Mouse (Mus musculus) myocyte (in vitro differentiated cells): ENCODE measurements around the gene Kbtbd12. TPM values are rescaled to one million over a fixed set of nuclear protein-coding genes. Genes with fewer than 3 reads are reported as not detected.

Experiments
- H3K27me3 ChIP-seq: one replicate; pipeline ENCODE4 v1.6.1; 2011; ENCODE audit not compliant: control insufficient read depth, insufficient read depth, insufficient read length
- H3K36me3 ChIP-seq: one replicate; pipeline ENCODE4 v1.6.1; 2011; ENCODE audit not compliant: control insufficient read depth, insufficient read depth
- H3K4me2 ChIP-seq: one replicate; pipeline ENCODE4 v1.6.1; 2011; ENCODE audit warnings: low read depth, control low read depth
- H3K4me3 ChIP-seq: one replicate; pipeline ENCODE4 v1.5.1; 2011; ENCODE audit warnings: mild to moderate bottlenecking, control low read depth, moderate library complexity
- H3K79me2 ChIP-seq: one replicate; pipeline ENCODE4 v1.6.1; 2011; ENCODE audit not compliant: control insufficient read depth, insufficient read depth
- H3ac ChIP-seq: one replicate; pipeline ENCODE4 v1.6.1; 2011; ENCODE audit not compliant: control insufficient read depth, insufficient read length
- CEBPB ChIP-seq: IDR thresholded peaks from 2 replicates; pipeline ENCODE4 v1.6.1; 2011; ENCODE audit warnings: mild to moderate bottlenecking, moderate library complexity; ENCODE audit not compliant: poor library complexity, insufficient read depth, severe bottlenecking
- E2F4 ChIP-seq: IDR thresholded peaks from one replicate; pipeline ENCODE4 v1.6.1; 2011; ENCODE audit warnings: mild to moderate bottlenecking, control low read depth, moderate library complexity; ENCODE audit not compliant: insufficient read depth
- MAX ChIP-seq: IDR thresholded peaks from one replicate; pipeline ENCODE4 v1.6.1; 2011; ENCODE audit warnings: low read depth, mild to moderate bottlenecking, control low read depth
- MYOD1 ChIP-seq, 3 experiments: IDR thresholded peaks; one replicate each; pipeline ENCODE4 v1.6.1; 2011; ENCODE audit warnings: control low read depth in 2 of 3, low read depth in 2 of 3, mild to moderate bottlenecking in 2 of 3, moderate library complexity in 1 of 3; ENCODE audit not compliant: insufficient read length in 2 of 3, control insufficient read depth in 1 of 3
- MYOG ChIP-seq, 3 experiments: IDR thresholded peaks; one replicate each; pipeline ENCODE4 v1.6.1; 2011; ENCODE audit warnings: control low read depth in 2 of 3, low read depth in 2 of 3, mild to moderate bottlenecking in 2 of 3; ENCODE audit not compliant: insufficient read length in 2 of 3, control insufficient read depth in 1 of 3, insufficient read depth in 1 of 3
- POLR2A ChIP-seq: IDR thresholded peaks from one replicate; pipeline ENCODE4 v1.6.1; 2011; ENCODE audit warnings: low read depth, mild to moderate bottlenecking, control low read depth, moderate library complexity; ENCODE audit not compliant: insufficient read length
- POLR2AphosphoS2 ChIP-seq: IDR thresholded peaks from one replicate; pipeline ENCODE4 v1.6.1; 2011; ENCODE audit warnings: low read depth, control low read depth; ENCODE audit not compliant: insufficient read length
- REST ChIP-seq: IDR thresholded peaks from one replicate; pipeline ENCODE4 v1.6.1; 2011; ENCODE audit warnings: mild to moderate bottlenecking, control low read depth, moderate library complexity; ENCODE audit not compliant: insufficient read depth, insufficient read length
- SRF ChIP-seq: IDR thresholded peaks from one replicate; pipeline ENCODE4 v1.6.1; 2011; ENCODE audit warnings: low read depth; ENCODE audit not compliant: control insufficient read depth, insufficient read length
- TCF12 ChIP-seq: IDR thresholded peaks from one replicate; pipeline ENCODE4 v1.6.1; 2011; ENCODE audit warnings: mild to moderate bottlenecking, control low read depth; ENCODE audit not compliant: poor library complexity, insufficient read depth, severe bottlenecking
- TCF3 ChIP-seq: IDR thresholded peaks from one replicate; pipeline ENCODE4 v1.6.1; 2011; ENCODE audit warnings: low read depth, control low read depth; ENCODE audit not compliant: insufficient read length
- USF1 ChIP-seq: IDR thresholded peaks from one replicate; pipeline ENCODE4 v1.6.1; 2011; ENCODE audit warnings: low read depth, mild to moderate bottlenecking, control low read depth, moderate library complexity
- polyA plus RNA-seq: library from polyadenylated mRNA; unstranded; fragments of >200 nt; fragmentation: generic; extraction: Trizol; gene quantifications from one replicate; pipeline ENCODE4 v1.2.1, GENCODE M21; 2012; ENCODE audit warnings: missing spikeins

The Kbtbd12 gene
- polyA plus RNA-seq, 1 experiment = 1.3 TPM

DNA sequence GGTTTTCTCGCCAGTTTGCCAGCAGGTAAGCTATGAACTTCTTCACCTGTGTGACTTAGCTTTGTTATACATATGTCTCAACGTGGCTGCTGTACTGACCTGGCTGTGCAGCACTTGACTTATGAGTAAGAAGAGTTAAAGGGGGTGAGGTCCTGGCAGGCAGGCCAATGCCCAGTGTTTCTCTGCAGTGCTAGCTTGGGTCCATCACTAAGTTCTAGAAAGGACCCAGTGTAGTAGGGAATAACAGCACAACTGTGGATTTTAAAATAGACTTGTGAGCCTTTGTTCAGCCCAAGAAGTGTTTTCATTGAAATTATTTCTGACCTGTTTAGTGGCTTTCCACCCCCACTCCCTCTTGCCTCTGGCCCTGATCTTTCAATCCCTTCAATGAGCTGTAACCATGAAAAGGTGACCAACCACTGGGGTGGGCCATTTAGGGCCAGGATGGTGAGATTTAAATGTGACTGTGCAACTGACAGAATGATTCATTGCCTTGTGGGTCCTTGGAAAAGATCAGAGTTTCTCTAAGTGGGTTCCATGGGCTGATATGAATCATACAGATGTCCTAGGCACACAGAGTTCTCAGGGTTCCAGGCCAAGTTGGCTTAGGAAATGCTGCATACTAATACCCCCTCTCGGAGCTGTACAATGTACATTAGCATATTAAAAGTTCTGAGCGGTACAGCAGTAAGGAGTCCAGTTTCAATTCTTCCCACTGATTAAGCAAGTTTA, 10.0 kb upstream of the Kbtbd12 start:
- Histone ChIP-seq H3K27me3 (no peaks in the 10 kb centered on the region), H3ac (no peak overlapping the region), H3K4me3 (no peak overlapping the region), H3K4me2 (no peak overlapping the region), H3K79me2 (no peaks in the 10 kb centered on the region), H3K36me3 (no peaks in the 10 kb centered on the region)
- TF ChIP-seq REST (no peak), SRF (no peak), CEBPB (no peak), TCF3 (no peak), MYOG (IDR thresholded peaks at IDR 0.05; ENCODE audit: control insufficient read depth in 1 of 3, insufficient read depth in 1 of 3, insufficient read length in 2 of 3, low read depth in 2 of 3) (no peak), USF1 (no peak), MAX (no peak), POLR2AphosphoS2 (no peak), POLR2A (no peak)

DNA sequence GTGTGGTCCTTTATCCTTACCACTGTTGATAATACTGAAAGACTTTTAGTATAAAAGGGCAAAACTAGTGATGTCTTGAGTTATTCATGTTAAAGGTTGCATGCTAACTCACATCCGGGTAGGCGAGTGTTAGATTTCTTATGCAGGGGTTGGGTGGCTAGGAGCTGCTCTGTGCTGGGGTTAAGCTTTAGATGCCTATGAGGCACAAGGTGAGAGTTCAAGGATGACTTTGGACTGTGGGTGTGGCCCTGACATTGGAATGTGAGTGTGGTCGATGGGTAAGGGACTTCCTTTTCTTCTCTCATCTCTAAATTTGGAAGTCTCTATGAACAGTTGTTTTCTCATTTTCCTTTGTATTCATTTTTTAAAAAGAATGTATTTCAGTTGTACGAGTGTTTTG, 7.0 kb upstream of the Kbtbd12 start:
- Histone ChIP-seq H3K27me3 (no peaks in the 10 kb centered on the region), H3K4me2 (no peak overlapping the region), H3ac (no peak overlapping the region), H3K36me3 (no peaks in the 10 kb centered on the region), H3K4me3 (no peak overlapping the region), H3K79me2 (no peaks in the 10 kb centered on the region)
- no peak for TF ChIP-seq USF1
- no peak for TF ChIP-seq E2F4
- no peak for TF ChIP-seq CEBPB
- no peak for TF ChIP-seq POLR2AphosphoS2
- no peak for TF ChIP-seq REST
- TF ChIP-seq MYOG (IDR thresholded peaks at IDR 0.05; ENCODE audit: control insufficient read depth in 1 of 3, insufficient read depth in 1 of 3, insufficient read length in 2 of 3, low read depth in 2 of 3) = no peak
- no peak for TF ChIP-seq POLR2A
- TF ChIP-seq MAX = no peak
- TF ChIP-seq TCF12 = no peak
- TF ChIP-seq TCF3 = no peak
- no peak for TF ChIP-seq MYOD1 (IDR thresholded peaks at IDR 0.05; ENCODE audit: control insufficient read depth in 1 of 3, insufficient read length in 2 of 3, low read depth in 2 of 3)
- no peak for TF ChIP-seq SRF

DNA sequence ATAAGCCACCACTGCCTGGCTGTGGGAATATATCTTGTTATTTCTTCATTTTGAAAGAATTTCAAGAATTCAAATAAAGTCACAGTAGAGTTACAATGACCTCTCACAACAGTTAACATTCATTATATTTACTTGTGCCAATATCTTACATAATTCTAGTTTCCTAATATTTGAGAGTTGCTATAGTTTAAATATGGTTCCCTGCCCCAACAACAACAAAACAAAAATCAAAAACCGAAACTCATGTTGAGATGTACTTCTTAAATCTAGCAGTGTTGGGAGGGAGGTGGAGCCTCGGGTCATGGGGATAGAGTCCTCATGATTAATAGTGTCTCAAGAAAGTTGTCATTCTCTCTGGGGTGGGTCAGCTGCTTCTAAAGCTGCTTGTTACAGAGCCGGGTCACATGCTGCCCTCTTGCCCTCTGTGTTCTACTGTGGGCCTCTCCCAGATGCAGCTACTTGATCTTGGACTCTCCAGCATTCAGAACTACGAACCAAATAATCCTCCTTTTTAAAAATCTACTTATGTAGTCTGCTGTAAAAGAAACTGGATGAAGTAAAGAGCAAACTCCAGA, 3.7 kb upstream of the Kbtbd12 start:
- H3K4me3 ChIP-seq = no peak overlapping the region
- no peak overlapping the region for H3ac ChIP-seq
- H3K4me2 ChIP-seq = no peak overlapping the region
- no peaks in the 10 kb centered on the region for H3K79me2 ChIP-seq
- H3K36me3 ChIP-seq = no peaks in the 10 kb centered on the region
- TF ChIP-seq TCF3 (no peak), CEBPB (no peak), USF1 (no peak), POLR2AphosphoS2 (no peak), SRF (no peak), E2F4 (no peak), MAX (no peak), MYOG (IDR thresholded peaks at IDR 0.05; ENCODE audit: control insufficient read depth in 1 of 3, insufficient read depth in 1 of 3, insufficient read length in 2 of 3, low read depth in 2 of 3) (no peak), MYOD1 (IDR thresholded peaks at IDR 0.05; ENCODE audit: control insufficient read depth in 1 of 3, insufficient read length in 2 of 3, low read depth in 2 of 3) (no peak)
- no peaks in the 10 kb centered on the region for H3K27me3 ChIP-seq

DNA sequence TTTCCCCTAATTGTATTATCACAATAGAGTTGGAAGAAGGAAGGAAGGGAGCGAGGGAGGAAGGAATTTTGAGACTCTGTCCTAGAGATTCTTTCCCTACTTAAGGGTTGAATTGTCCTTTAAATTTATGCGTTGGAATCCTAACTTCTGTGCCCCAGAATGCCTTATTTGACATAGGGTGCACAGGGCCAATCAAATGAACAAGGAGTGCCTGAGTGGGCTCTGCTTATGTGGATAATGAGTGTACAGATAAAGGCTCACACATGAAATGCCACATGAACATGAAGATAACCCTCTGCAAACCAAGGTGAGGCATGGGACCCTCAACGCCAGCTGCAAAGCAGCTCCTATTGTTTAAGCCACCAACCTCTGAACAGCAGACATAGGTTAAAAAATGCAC, 2.6 kb upstream of the Kbtbd12 start:
- TF ChIP-seq SRF (no peak), CEBPB (no peak)
- no peak overlapping the region for H3K4me2 ChIP-seq

DNA sequence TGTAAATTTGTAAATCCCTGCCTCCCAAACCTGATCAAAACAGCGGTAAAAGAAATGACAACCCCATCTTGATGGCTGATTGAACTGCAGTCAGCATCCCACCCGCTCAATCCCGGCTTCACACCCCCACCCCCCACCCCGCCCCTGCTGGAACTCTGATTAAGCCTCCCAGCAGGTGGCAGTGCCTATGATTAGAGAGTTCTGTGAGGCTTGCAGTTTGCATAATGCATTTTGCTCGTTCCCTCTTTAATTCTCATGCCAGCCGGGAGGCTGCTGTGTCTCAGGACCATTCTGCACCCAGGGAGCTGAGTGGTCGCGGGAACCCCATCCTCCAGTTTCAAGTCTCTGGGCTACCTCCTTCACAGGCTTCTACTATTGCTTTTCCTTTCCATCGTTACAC, 2.2 kb upstream of the Kbtbd12 start:
- Histone ChIP-seq H3K27me3 (no peaks in the 10 kb centered on the region), H3K4me2 (no peak overlapping the region), H3ac (no peak overlapping the region), H3K79me2 (no peaks in the 10 kb centered on the region), H3K36me3 (no peaks in the 10 kb centered on the region), H3K4me3 (no peak overlapping the region)
- no peak for TF ChIP-seq POLR2A
- no peak for TF ChIP-seq MYOD1 (IDR thresholded peaks at IDR 0.05; ENCODE audit: control insufficient read depth in 1 of 3, insufficient read length in 2 of 3, low read depth in 2 of 3)
- no peak for TF ChIP-seq E2F4
- TF ChIP-seq TCF12 = no peak
- no peak for TF ChIP-seq POLR2AphosphoS2
- TF ChIP-seq USF1 = no peak
- TF ChIP-seq TCF3 = no peak
- no peak for TF ChIP-seq MAX
- TF ChIP-seq SRF = no peak
- no peak for TF ChIP-seq CEBPB
- no peak for TF ChIP-seq MYOG (IDR thresholded peaks at IDR 0.05; ENCODE audit: control insufficient read depth in 1 of 3, insufficient read depth in 1 of 3, insufficient read length in 2 of 3, low read depth in 2 of 3)
- no peak for TF ChIP-seq REST

More for the DNA sequence above, 2.6 kb upstream of the Kbtbd12 start:
- Histone ChIP-seq H3ac (no peak overlapping the region), H3K79me2 (no peaks in the 10 kb centered on the region), H3K4me3 (no peak overlapping the region), H3K36me3 (no peaks in the 10 kb centered on the region), H3K27me3 (no peaks in the 10 kb centered on the region)
